Mouse (Mus musculus) embryonic facial prominence, embryonic 10.5 days (tissue): ENCODE results near the gene Bud31. TPM values are rescaled to one million over a fixed set of nuclear protein-coding genes. Genes with fewer than 3 reads are reported as not detected.
"Not testable (repeated sequence)": the region's sequence is repeated elsewhere in the genome, so short reads cannot be mapped to it uniquely, and the experiment has no call there.

ENCODE experiments used
- DNase-seq: peaks from one replicate; pipeline ENCODE4 v3.0.0-alpha.2; 2017; ENCODE audit warnings: low spot score
- H3K27ac ChIP-seq: fragments of 300-500 bp; sonication (generic); replicated peaks from 2 replicates; pipeline ENCODE4 v1.5.1; 2016; ENCODE audit warnings: mild to moderate bottlenecking
- H3K27me3 ChIP-seq: fragments of 300-500 bp; sonication (generic); replicated peaks from 2 replicates; pipeline ENCODE4 v1.6.1; 2016; ENCODE audit warnings: low read depth, mild to moderate bottlenecking; ENCODE audit not compliant: poor library complexity, severe bottlenecking
- H3K36me3 ChIP-seq: fragments of 300-500 bp; sonication (generic); replicated peaks from 2 replicates; pipeline ENCODE4 v1.6.1; 2016; ENCODE audit warnings: mild to moderate bottlenecking, moderate library complexity
- H3K4me1 ChIP-seq: fragments of 300-500 bp; sonication (generic); 2 replicates; pipeline ENCODE4 v1.6.1; 2016
- H3K4me3 ChIP-seq: fragments of 300-500 bp; sonication (generic); 2 replicates; pipeline ENCODE4 v1.5.1; 2016; ENCODE audit warnings: mild to moderate bottlenecking, moderate library complexity
- H3K9me3 ChIP-seq: fragments of 300-500 bp; sonication (generic); 2 replicates; pipeline ENCODE4 v1.6.1; 2016; ENCODE audit warnings: mild to moderate bottlenecking
- WGBS: fragments of 180-500 bp; shearing (Covaris S2); methylation state at CpG from one replicate; pipeline ENCODE4 v1.1.7; 2016; 5-methylcytosine and 5-hydroxymethylcytosine counted together
- polyA plus RNA-seq: library from polyadenylated mRNA; unstranded; fragments of >200 nt; fragmentation: Nextera tagmentation; extraction: Ambion mirVana; gene quantifications from 2 replicates; pipeline ENCODE4 v1.2.1, GENCODE M21; 2016

Gene Bud31
- 249 and 250 TPM in 2 replicates for polyA plus RNA-seq

DNA sequence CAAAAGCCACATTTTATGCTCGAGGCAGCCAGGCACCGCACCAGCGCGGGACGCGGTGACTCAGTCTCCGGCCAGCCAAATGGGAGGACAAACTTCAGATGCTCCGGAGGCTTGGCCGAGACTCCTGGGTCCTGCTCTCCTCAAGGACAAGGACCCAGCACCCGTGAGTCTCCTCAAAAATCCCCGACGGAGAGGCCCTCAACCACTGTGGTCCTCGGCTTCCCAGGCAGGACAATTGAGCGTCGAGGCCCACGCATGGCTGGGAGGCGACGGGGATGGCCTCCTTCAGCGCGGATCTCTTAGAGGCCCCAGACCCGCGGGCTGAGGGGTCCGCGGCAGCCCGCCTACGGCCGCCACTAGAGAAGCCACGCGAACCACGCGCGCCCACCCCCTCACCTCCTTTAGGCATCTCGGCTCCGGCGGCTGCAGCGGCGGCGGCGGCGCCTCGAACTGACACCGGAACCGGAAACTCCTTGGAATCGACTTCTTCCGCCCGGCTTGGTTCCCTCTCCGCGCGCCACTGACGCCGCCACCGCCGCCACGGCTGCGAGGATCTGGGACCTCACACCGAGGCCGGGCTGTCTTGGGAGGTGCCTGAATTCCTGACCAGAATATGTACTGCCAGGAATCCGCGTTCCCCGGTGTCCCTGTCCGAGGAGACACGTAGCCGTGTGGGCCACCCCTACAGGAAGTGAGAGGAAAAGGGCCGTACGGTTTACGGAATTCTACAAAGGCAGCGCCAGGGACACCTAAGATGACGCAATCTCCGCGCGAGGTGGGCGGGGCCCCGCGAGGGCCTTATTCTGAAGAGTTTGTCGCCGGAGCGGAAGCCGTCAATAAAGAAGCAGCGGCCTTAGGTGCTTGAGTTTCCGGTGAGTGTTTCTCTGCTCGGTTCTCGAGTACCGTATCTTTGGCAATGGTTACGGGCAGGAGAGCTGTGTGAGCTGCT, at the start of gene Bud31, which contains the start of gene Pdap1:
Gene Bud31 (plus strand): TSS at position 792 of the 949 bp plus-strand sequence.
Gene Pdap1 (minus strand): TSS at position 668 of the 949 bp plus-strand sequence.
- no peaks in the 10 kb centered on the region for H3K27me3 ChIP-seq
- peak within 1 kb of the TSS; percentile 98 for H3K27ac ChIP-seq
- H3K9me3 ChIP-seq = no peaks in the 10 kb centered on the region
- peaks cover 68% of the 10 kb centered on the region for H3K36me3 ChIP-seq
- H3K4me3 ChIP-seq = peak within 1 kb of the TSS; percentile 93
- peaks cover 26% of the 10 kb centered on the region for H3K4me1 ChIP-seq
- DNase-seq = peak; percentile 94
- WGBS = under 1% methylated on average over 84 of the region's 84 CpGs

GRCm38 (mm10) chr5:145096195-145096594, 44.0 kb upstream of the Bud31 start:
- 89% methylated on average over 4 of the region's 4 CpGs for WGBS
- peaks cover 100% of the 10 kb centered on the region for H3K36me3 ChIP-seq

GRCm38 (mm10) chr5:145098340-145098821, 41.8 kb upstream of the Bud31 start:
- Histone ChIP-seq H3K9me3 (no peaks in the 10 kb centered on the region), H3K4me1 (no peaks in the 10 kb centered on the region), H3K27me3 (no peaks in the 10 kb centered on the region), H3K36me3 (peaks cover 100% of the 10 kb centered on the region), H3K4me3 (no peak overlapping the region), H3K27ac (no peak overlapping the region)
- WGBS = 90% methylated on average over 10 of the region's 10 CpGs
- no peak for DNase-seq

More at GRCm38 (mm10) chr5:145096195-145096594, 44.0 kb upstream of the Bud31 start:
- no peak overlapping the region for H3K4me3 ChIP-seq
- no peaks in the 10 kb centered on the region for H3K27me3 ChIP-seq
- H3K4me1 ChIP-seq = no peaks in the 10 kb centered on the region
- no peaks in the 10 kb centered on the region for H3K9me3 ChIP-seq
- DNase-seq = no peak
- H3K27ac ChIP-seq = no peak overlapping the region

- Histone ChIP-seq H3K27ac (no peak overlapping the region), H3K4me3 (no peak overlapping the region), H3K27me3 (no peaks in the 10 kb centered on the region), H3K4me1 (no peaks in the 10 kb centered on the region), H3K36me3 (peaks cover 100% of the 10 kb centered on the region), H3K9me3 (no peaks in the 10 kb centered on the region)
- DNase-seq = no peak
- WGBS = 96% methylated on average over 9 of the region's 9 CpGs
These were observed 39.2 kb upstream of the Bud31 start for GRCm38 (mm10) chr5:145100960-145101359.

GRCm38 (mm10) chr5:145101451-145101850, 38.7 kb upstream of the Bud31 start:
- H3K27ac ChIP-seq, H3K4me3 ChIP-seq, H3K4me1 ChIP-seq, H3K27me3 ChIP-seq, DNase-seq, H3K9me3 ChIP-seq: not testable (repeated sequence)
- 96% methylated on average over 11 of the region's 11 CpGs for WGBS
- H3K36me3 ChIP-seq = peaks cover 100% of the 10 kb centered on the region

GRCm38 (mm10) chr5:145102706-145103105, 37.5 kb upstream of the Bud31 start:
- 93% methylated on average over 4 of the region's 4 CpGs for WGBS
- Histone ChIP-seq H3K4me3 (no peak overlapping the region), H3K36me3 (peaks cover 100% of the 10 kb centered on the region)

DNA sequence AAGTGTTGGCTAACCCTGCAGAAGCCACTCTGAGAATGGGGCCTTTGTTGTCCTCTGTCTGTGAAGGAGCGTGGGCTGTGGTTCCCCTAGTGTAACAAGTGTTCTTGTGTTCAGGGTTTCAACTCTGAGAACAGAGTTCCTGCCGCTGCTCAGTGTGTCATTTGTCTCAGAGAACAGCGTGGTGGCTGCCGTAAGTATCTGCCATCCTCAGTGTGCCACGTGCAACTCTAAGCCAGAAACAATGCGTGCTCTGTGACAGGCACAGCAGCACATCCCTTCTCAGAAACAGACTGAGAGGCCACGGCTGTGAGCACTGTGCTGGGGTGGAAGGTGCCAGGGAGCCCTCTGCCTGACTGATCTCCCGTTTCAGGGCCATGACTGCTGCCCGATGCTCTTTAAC, 35.8 kb upstream of the Bud31 start:
- Histone ChIP-seq H3K4me1 (no peaks in the 10 kb centered on the region), H3K27ac (no peak overlapping the region), H3K4me3 (no peak overlapping the region), H3K36me3 (peaks cover 100% of the 10 kb centered on the region), H3K27me3 (no peaks in the 10 kb centered on the region), H3K9me3 (no peaks in the 10 kb centered on the region)
- DNase-seq = no peak
- WGBS = 53% methylated on average over 9 of the region's 9 CpGs

More at GRCm38 (mm10) chr5:145102706-145103105, 37.5 kb upstream of the Bud31 start:
- Histone ChIP-seq H3K4me1 (no peaks in the 10 kb centered on the region), H3K27ac (no peak overlapping the region), H3K9me3 (no peaks in the 10 kb centered on the region), H3K27me3 (no peaks in the 10 kb centered on the region)
- no peak for DNase-seq

DNA sequence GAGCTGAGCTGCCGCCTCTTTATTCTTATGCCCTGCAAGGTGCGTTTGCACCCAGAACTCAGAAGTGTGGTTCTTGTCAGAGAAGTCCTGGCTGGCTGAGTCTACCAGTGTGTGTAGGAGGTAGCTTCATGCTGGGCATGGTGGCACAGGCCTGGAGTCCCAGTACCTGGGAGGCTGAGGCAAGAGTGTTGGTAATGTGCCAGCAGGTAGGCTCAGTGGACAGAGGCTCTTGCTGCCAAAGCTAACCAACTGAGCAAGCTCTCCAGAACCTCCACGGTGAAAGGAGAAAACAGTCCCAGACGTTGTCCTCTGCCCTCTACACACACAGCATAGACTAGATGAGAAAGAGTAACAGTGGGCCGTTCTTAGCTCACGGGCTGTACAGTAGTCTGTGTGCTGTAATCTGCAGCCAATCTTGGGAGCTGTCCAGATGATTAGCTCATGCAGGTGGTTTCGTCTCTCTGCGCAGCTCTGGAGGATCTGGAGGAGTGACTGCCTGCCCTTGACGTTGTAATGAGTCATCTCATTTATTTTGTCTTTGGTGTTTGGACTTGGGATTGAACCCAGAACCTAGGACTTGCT, 34.4 kb upstream of the Bud31 start:
- H3K4me1 ChIP-seq = no peaks in the 10 kb centered on the region
- H3K4me3 ChIP-seq = no peak overlapping the region
- peaks cover 100% of the 10 kb centered on the region for H3K36me3 ChIP-seq
- no peak overlapping the region for H3K27ac ChIP-seq
- DNase-seq = peak; percentile 7
- no peaks in the 10 kb centered on the region for H3K9me3 ChIP-seq
- WGBS = 95% methylated on average over 9 of the region's 9 CpGs
- no peaks in the 10 kb centered on the region for H3K27me3 ChIP-seq

DNA sequence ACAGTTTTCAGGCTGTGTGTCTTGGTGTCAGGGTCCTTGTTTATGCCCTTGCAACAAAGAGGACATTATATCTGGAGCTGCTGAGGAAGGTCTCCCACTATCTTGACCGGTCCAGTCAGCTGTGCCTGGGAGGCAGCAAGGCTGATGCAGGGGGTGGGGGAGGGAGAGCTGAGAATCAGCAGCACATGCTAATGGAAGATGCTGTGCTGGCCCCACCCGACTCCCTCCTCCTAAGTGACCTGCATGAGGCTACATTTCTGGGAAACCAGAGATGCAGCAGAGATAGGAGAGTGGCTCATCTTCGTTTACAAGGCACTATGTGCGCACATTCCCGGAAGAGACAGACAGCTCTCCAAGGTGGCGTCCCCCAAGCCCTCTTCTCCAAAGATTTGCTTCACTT, 29.8 kb upstream of the Bud31 start:
- Histone ChIP-seq H3K27me3 (peaks cover 28% of the 10 kb centered on the region), H3K27ac (no peak overlapping the region), H3K4me3 (no peak overlapping the region), H3K36me3 (peaks cover 57% of the 10 kb centered on the region), H3K4me1 (peaks cover 13% of the 10 kb centered on the region), H3K9me3 (no peaks in the 10 kb centered on the region)
- peak; percentile 7 for DNase-seq
- 84% methylated on average over 6 of the region's 6 CpGs for whole genome bisulfite sequencing

DNA sequence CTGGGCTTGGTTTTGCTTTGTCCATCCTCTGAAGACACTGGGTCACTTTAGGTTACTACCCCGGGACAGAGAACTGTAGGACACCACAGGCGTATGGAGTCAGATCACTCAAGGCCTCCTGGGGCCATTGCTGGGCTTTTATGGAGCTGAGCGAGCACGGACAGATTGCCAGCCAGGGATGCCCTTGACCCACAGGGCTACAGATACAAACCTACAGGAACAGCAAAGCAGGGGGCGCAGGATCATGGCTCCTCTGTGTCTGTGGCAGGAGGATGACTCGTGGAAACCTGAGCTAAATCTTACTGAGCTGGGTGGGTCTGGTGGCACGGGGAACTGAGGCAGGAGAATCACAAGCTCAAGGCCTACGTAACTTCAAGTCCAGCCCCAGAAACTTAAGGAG, 27.6 kb upstream of the Bud31 start:
- H3K9me3 ChIP-seq = no peaks in the 10 kb centered on the region
- WGBS = 81% methylated on average over 8 of the region's 8 CpGs
- H3K27ac ChIP-seq = no peak overlapping the region
- peaks cover 36% of the 10 kb centered on the region for H3K36me3 ChIP-seq
- no peak overlapping the region for H3K4me3 ChIP-seq
- peaks cover 35% of the 10 kb centered on the region for H3K27me3 ChIP-seq
- H3K4me1 ChIP-seq = peaks cover 13% of the 10 kb centered on the region
- no peak for DNase-seq

DNA sequence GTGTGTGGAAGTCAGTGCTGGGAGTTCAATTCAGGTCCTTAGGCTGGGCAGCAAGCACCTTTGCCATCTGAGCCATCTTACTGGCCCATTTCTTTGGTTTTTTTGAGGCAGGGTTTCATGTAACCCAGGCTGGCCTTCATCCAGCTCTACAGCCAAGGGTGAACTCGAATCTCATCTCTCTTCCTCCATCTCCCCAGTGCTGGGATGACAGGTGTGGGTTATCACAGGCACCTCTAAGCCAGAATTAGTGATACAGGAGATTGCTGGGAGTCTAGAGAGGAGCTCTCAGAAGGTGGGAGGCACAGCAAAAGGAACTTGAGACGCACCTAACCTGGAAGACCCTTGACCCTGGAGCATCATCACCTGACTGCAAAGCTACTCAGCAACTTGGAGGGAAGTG, 26.7 kb upstream of the Bud31 start:
- H3K4me3 ChIP-seq = peak overlapping the region; percentile 67
- H3K27ac ChIP-seq = peak overlapping the region; percentile 73; the same call in 1 of the 2 replicates
- peaks cover 13% of the 10 kb centered on the region for H3K4me1 ChIP-seq

DNA sequence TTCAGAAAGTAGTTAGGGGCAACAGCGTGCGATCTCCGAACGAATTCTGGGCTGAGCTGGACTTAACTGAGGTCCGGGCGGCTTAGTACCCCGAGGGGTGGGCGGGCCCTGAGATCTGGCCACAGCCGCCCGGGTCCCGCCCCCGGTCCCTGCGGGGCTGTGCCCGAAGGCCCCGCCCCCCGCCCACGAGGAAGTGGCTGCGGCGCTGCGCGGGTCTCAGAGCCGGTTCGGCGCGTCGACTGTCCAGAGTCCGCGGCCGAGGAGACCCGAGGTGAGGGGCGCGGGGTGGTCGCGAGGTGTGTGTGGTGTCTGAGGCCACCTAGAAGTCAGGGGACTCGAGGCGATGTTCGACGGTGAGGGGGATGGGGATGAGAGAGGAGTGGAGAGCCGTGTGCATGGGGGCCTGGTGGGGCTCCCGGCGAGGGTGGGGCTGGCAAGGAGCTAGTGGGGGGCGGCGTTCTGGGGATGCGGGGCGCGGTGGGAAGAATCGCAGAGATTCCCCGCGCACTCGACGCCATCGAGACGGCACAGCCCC, 26.0 kb upstream of the Bud31 start, which contains the start of gene Arpc1b:
Gene Arpc1b (plus strand): TSS at position 145 of the 535 bp plus-strand sequence.
- Histone ChIP-seq H3K4me3 (peak within 1 kb of the TSS; percentile 67), H3K27me3 (peaks cover 35% of the 10 kb centered on the region), H3K4me1 (peaks cover 13% of the 10 kb centered on the region), H3K27ac (peak within 1 kb of the TSS; percentile 73), H3K9me3 (no peaks in the 10 kb centered on the region), H3K36me3 (peaks cover 20% of the 10 kb centered on the region)
- DNase-seq = peak; percentile 73
- under 1% methylated on average over 53 of the region's 53 CpGs for WGBS

More for the DNA sequence above, 26.7 kb upstream of the Bud31 start:
- peaks cover 35% of the 10 kb centered on the region for H3K27me3 ChIP-seq
- peaks cover 27% of the 10 kb centered on the region for H3K36me3 ChIP-seq
- 53% methylated on average over 2 of the region's 2 CpGs for WGBS
- DNase-seq = no peak
- no peaks in the 10 kb centered on the region for H3K9me3 ChIP-seq
